Mouse (Mus musculus) CH12.LX (cell line): Measurements from ENCODE around the gene Abracl.

Experiments
- BHLHE40 ChIP-seq: IDR thresholded peaks from 2 replicates; pipeline ENCODE4 v1.6.1; 2011; ENCODE audit warnings: mild to moderate bottlenecking, low read depth, low read length, improper control_type of control experiment
- CHD2 ChIP-seq: IDR thresholded peaks from 2 replicates; pipeline ENCODE4 v1.6.1; 2011; ENCODE audit warnings: low read length, improper control_type of control experiment
- CTCF ChIP-seq, 2 experiments: IDR thresholded peaks in 1 of 2; conservative IDR thresholded peaks in 1 of 2; 2 replicates each; pipeline ENCODE4 v1.5.1; 2011 to 2012; ENCODE audit warnings: low read depth in 2 of 2, low read length in 2 of 2, improper control_type of control experiment in 1 of 2, inconsistent platforms in 1 of 2, mild to moderate bottlenecking in 1 of 2, moderate library complexity in 1 of 2
- HCFC1 ChIP-seq: IDR thresholded peaks from 2 replicates; pipeline ENCODE4 v1.6.1; 2012; ENCODE audit warnings: low read depth, mild to moderate bottlenecking, inconsistent platforms, low read length, improper control_type of control experiment
- MAFK ChIP-seq: IDR thresholded peaks from 2 replicates; pipeline ENCODE4 v1.6.1; 2011; ENCODE audit warnings: low read length, improper control_type of control experiment; ENCODE audit not compliant: insufficient replicate concordance
- MAZ ChIP-seq: IDR thresholded peaks from 2 replicates; pipeline ENCODE4 v1.6.1; 2012; ENCODE audit warnings: low read depth, mild to moderate bottlenecking, inconsistent platforms, low read length, improper control_type of control experiment, moderate library complexity
- MXI1 ChIP-seq: IDR thresholded peaks from 2 replicates; pipeline ENCODE4 v1.6.1; 2011; ENCODE audit warnings: mild to moderate bottlenecking, low read depth, low read length, improper control_type of control experiment
- POLR2AphosphoS2 ChIP-seq: IDR thresholded peaks from 2 replicates; pipeline ENCODE4 v1.6.1; 2011; ENCODE audit warnings: low read depth, low read length, improper control_type of control experiment
- RAD21 ChIP-seq: IDR thresholded peaks from 2 replicates; pipeline ENCODE4 v1.6.1; 2011; ENCODE audit warnings: low read depth, mild to moderate bottlenecking, low read length, improper control_type of control experiment, moderate library complexity
- SIN3A ChIP-seq: IDR thresholded peaks from 2 replicates; pipeline ENCODE4 v1.6.1; 2012; ENCODE audit warnings: low read length, improper control_type of control experiment, inconsistent platforms
- TBP ChIP-seq: conservative IDR thresholded peaks from 2 replicates; pipeline ENCODE4 v1.6.1; 2011; ENCODE audit warnings: low read depth, low read length, improper control_type of control experiment
- TCF12 ChIP-seq: IDR thresholded peaks from 2 replicates; pipeline ENCODE4 v1.6.1; 2014; ENCODE audit warnings: low read depth, mild to moderate bottlenecking, inconsistent platforms, low read length, improper control_type of control experiment
- USF1 ChIP-seq: IDR thresholded peaks from 2 replicates; pipeline ENCODE4 v1.6.1; 2014; ENCODE audit warnings: low read depth, mild to moderate bottlenecking, inconsistent platforms, low read length, improper control_type of control experiment
- ZMIZ1 ChIP-seq: IDR thresholded peaks from 2 replicates; pipeline ENCODE4 v1.6.1; 2012; ENCODE audit warnings: low read depth, mild to moderate bottlenecking, inconsistent platforms, low read length, improper control_type of control experiment

DNA sequence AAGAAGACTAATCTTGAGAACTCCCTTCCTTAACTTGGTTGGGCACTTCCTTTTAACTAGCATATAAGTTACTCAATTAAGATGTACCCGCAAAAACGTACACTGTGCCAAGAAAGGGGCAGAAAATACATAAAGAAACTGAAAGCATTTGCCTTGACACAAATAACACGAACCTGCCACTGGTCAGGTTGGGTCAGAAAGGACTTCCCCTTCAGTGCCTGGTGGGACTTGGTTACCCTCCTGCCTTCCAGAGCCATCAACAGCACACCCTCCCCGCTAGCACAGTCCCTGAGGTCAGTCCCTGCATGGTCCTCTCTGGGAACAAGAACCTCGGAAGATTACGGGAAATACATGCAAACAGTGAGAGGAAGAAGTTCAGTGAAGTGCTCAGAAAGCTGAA is 34.0 kb downstream of the Abracl start:
- TF ChIP-seq MAFK: no peak
- TF ChIP-seq CHD2: no peak
- no peak for TF ChIP-seq CTCF (conservative IDR thresholded peaks at IDR 0.05 in 1 of 2, IDR thresholded peaks at IDR 0.05 in 1 of 2; ENCODE audit: low read depth in 2 of 2, low read length in 2 of 2)
- no peak for TF ChIP-seq USF1
- TF ChIP-seq TCF12: no peak
- no peak for TF ChIP-seq ZMIZ1
- TF ChIP-seq BHLHE40: 0 out of 2 replicates have a peak, but pooled peaks have one; percentile 12
- no peak for TF ChIP-seq SIN3A
- TF ChIP-seq MAZ: no peak
- TF ChIP-seq POLR2AphosphoS2: no peak
- no peak; the same call in 1 of the 2 replicates for TF ChIP-seq HCFC1
- TF ChIP-seq TBP: no peak
- no peak for TF ChIP-seq RAD21
- TF ChIP-seq MXI1: no peak; the same call in 1 of the 2 replicates
